Mouse (Mus musculus): ENCODE measurements around the gene Ank3. TPM values are rescaled to one million over a fixed set of nuclear protein-coding genes. Genes with fewer than 3 reads are reported as not detected.

Gene Ank3
- polyA plus RNA-seq, 1 experiment from 2014 or later = 30.6 TPM

- Histone ChIP-seq H3K4me3 (no peak overlapping the region), H3K4me1 (replicated peaks) (peaks cover 27% of the 10 kb centered on the region), H3K27me3 (no peaks in the 10 kb centered on the region), H3K27ac (no peak overlapping the region), H3K4me2 (no peak overlapping the region), H3K36me3 (no peaks in the 10 kb centered on the region), H3K9ac (no peak overlapping the region), H3K9me3 (replicated peaks) (no peaks in the 10 kb centered on the region)
- no peak for ATAC-seq (replicated peaks; ENCODE audit: insufficient number of reproducible peaks, insufficient read depth, low FRiP score, low read depth)
- WGBS = 39% methylated on average over 14 of the region's 14 CpGs
These were observed 308.5 kb downstream of the Ank3 start for GRCm38 (mm10) chr10:69706851-69707788.

DNA sequence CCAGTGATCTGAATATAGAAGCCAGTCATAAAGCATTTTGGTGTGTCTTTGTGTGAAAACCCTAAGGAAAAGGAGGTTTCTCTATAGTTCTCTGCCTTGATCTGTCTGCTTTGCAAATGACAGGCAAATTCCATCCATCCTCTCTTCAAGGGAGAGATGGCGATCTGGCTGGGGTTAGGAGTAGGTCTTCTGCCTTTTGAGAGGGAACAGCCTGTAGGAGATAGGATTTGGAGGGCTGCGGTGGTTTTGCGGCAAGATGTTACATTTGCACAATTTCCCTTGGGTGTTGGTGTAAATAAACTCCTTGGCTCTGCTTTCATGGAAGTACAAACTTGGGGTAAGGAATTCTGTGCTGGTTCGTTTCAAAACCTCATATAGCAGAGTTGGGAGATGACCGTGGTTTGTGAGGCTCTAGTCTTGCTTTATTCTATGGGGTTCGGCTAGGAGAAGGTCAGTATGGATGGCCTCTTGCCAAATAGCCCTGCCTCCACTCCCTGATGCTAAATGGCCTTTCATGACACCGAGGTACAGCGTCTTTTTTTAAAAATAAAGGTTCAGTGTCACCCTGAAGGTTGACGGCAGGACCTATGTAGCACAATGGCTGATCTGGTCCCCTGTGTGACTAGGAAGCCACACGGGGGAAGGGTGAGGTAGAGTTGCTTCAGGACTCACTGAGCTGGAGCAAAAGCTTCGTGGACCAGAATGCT is 309.4 kb downstream of the Ank3 start:
- WGBS = 71% methylated on average over 11 of the region's 11 CpGs
- peaks cover 27% of the 10 kb centered on the region for H3K4me1 ChIP-seq (replicated peaks)
- no peak overlapping the region for H3K4me2 ChIP-seq
- no peak overlapping the region for H3K9ac ChIP-seq
- H3K27me3 ChIP-seq = no peaks in the 10 kb centered on the region
- H3K27ac ChIP-seq = no peak overlapping the region
- no peaks in the 10 kb centered on the region for H3K9me3 ChIP-seq (replicated peaks)
- ATAC-seq (replicated peaks; ENCODE audit: insufficient number of reproducible peaks, insufficient read depth, low FRiP score, low read depth) = no peak
- H3K4me3 ChIP-seq = no peak overlapping the region
- no peaks in the 10 kb centered on the region for H3K36me3 ChIP-seq

- Histone ChIP-seq H3K27me3 (no peaks in the 10 kb centered on the region), H3K9me3 (replicated peaks) (no peaks in the 10 kb centered on the region), H3K4me1 (replicated peaks) (peaks cover 27% of the 10 kb centered on the region), H3K4me2 (no peak overlapping the region), H3K27ac (no peak overlapping the region), H3K9ac (no peak overlapping the region), H3K4me3 (no peak overlapping the region), H3K36me3 (no peaks in the 10 kb centered on the region)
- WGBS = 77% methylated on average over 2 of the region's 2 CpGs
- ATAC-seq (replicated peaks; ENCODE audit: insufficient number of reproducible peaks, insufficient read depth, low FRiP score, low read depth) = no peak
These were observed 311.1 kb downstream of the Ank3 start for GRCm38 (mm10) chr10:69709631-69710030.

GRCm38 (mm10) chr10:69710802-69711201 is 312.2 kb downstream of the Ank3 start:
- Histone ChIP-seq H3K27me3 (no peaks in the 10 kb centered on the region), H3K9me3 (replicated peaks) (no peaks in the 10 kb centered on the region), H3K27ac (no peak overlapping the region), H3K4me1 (replicated peaks) (peaks cover 27% of the 10 kb centered on the region), H3K36me3 (no peaks in the 10 kb centered on the region), H3K4me2 (no peak overlapping the region), H3K4me3 (no peak overlapping the region), H3K9ac (no peak overlapping the region)
- WGBS = 75% methylated on average over 5 of the region's 5 CpGs
- ATAC-seq (replicated peaks; ENCODE audit: insufficient number of reproducible peaks, insufficient read depth, low FRiP score, low read depth) = no peak

DNA sequence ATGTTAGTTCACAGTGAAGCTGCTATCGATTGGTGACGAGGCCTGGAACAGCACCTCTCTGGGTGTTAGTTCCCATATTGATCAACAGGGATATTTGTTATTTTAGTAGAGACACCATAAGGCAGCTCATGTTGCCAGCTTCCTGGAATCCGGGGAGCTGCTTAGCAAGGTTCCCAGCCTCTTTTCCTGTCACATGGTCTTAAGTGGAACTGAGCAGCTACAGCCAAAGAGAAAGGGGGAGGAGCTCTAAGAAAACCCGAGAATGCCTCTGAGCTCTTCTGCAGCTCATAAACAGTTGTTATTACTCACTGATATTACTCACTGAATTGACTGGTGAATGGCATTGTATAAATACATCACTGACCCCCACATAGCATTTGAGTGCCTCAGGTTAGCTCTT is 318.3 kb downstream of the Ank3 start:
- no peak overlapping the region for H3K27ac ChIP-seq
- no peaks in the 10 kb centered on the region for H3K36me3 ChIP-seq
- no peak for ATAC-seq (replicated peaks; ENCODE audit: insufficient number of reproducible peaks, insufficient read depth, low FRiP score, low read depth)
- 68% methylated on average over 4 of the region's 4 CpGs for WGBS
- peaks cover 8% of the 10 kb centered on the region for H3K4me1 ChIP-seq (replicated peaks)
- H3K4me2 ChIP-seq = no peak overlapping the region
- H3K9me3 ChIP-seq (replicated peaks) = no peaks in the 10 kb centered on the region
- no peak overlapping the region for H3K4me3 ChIP-seq
- no peak overlapping the region for H3K9ac ChIP-seq
- H3K27me3 ChIP-seq = no peaks in the 10 kb centered on the region

DNA sequence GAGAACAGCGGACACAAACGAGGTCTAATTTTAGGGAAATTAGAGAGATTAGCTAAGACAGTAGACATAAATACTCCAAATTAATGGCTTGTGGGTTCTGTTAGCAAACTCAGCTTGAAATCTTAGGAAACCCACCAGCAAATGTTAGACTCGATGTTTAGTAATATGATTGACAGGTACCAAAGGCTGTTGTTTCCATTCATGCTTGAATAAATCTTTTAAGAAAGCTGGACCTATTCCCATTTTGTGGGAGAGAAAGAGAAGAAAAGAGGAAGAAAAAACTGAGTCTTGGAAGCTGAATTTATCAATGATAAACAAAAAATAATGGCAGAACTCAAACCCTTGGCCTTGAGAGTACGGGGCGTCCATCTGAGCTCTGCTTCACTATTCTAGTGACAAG is 320.8 kb downstream of the Ank3 start:
- H3K4me2 ChIP-seq = no peak overlapping the region
- no peak for ATAC-seq (replicated peaks; ENCODE audit: insufficient number of reproducible peaks, insufficient read depth, low FRiP score, low read depth)

GRCm38 (mm10) chr10:69719901-69720415 is 321.4 kb downstream of the Ank3 start:
- H3K9me3 ChIP-seq (replicated peaks) = no peaks in the 10 kb centered on the region
- H3K9ac ChIP-seq = no peak overlapping the region
- no peaks in the 10 kb centered on the region for H3K36me3 ChIP-seq
- no peak overlapping the region for H3K27ac ChIP-seq
- H3K27me3 ChIP-seq = no peaks in the 10 kb centered on the region
- H3K4me1 ChIP-seq (replicated peaks) = peaks cover 8% of the 10 kb centered on the region
- ATAC-seq (replicated peaks; ENCODE audit: insufficient number of reproducible peaks, insufficient read depth, low FRiP score, low read depth) = no peak
- H3K4me2 ChIP-seq = no peak overlapping the region
- no peak overlapping the region for H3K4me3 ChIP-seq
- WGBS = 37% methylated on average over 12 of the region's 12 CpGs

More for the DNA sequence above, 320.8 kb downstream of the Ank3 start:
- Histone ChIP-seq H3K36me3 (no peaks in the 10 kb centered on the region), H3K9ac (no peak overlapping the region), H3K9me3 (replicated peaks) (no peaks in the 10 kb centered on the region), H3K27me3 (no peaks in the 10 kb centered on the region), H3K4me3 (no peak overlapping the region), H3K27ac (no peak overlapping the region), H3K4me1 (replicated peaks) (peaks cover 8% of the 10 kb centered on the region)
- WGBS = 74% methylated on average over 5 of the region's 5 CpGs

GRCm38 (mm10) chr10:69720452-69720851 is 321.9 kb downstream of the Ank3 start:
- WGBS = 87% methylated on average over 10 of the region's 10 CpGs
- no peaks in the 10 kb centered on the region for H3K36me3 ChIP-seq
- no peak overlapping the region for H3K4me2 ChIP-seq
- H3K27ac ChIP-seq = no peak overlapping the region
- no peak for ATAC-seq (replicated peaks; ENCODE audit: insufficient number of reproducible peaks, insufficient read depth, low FRiP score, low read depth)
- H3K27me3 ChIP-seq = no peaks in the 10 kb centered on the region
- no peak overlapping the region for H3K4me3 ChIP-seq
- H3K4me1 ChIP-seq (replicated peaks) = peaks cover 8% of the 10 kb centered on the region
- no peaks in the 10 kb centered on the region for H3K9me3 ChIP-seq (replicated peaks)
- no peak overlapping the region for H3K9ac ChIP-seq

DNA sequence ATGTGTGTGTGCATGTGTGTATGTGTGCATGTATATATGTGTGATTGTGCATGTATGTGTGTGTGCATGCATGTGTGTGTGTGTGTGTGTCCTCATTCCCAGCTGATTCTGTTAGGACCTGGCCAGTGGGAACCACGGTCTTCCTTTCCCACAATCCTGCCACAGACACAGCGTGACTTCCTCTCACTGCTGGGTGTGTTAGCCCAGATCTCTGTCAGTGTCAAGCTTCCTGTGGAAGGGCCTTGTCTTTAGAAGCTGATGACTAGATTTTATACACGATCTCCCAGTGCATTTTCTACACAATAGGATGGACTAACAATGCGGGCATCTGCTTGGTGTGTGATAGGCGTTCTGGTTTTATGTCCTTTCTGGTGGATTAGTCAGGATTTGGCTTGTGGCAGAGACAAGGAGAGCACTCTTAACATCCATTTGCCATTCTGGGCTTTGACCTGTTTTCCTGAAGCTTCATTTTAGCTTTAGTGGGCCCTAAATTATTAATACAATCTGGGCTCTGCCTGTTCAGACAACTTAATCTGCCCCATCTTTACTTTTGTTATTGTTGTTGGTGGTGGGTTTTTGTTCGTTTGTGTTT is 322.4 kb downstream of the Ank3 start:
- Histone ChIP-seq H3K36me3 (no peaks in the 10 kb centered on the region), H3K9me3 (replicated peaks) (no peaks in the 10 kb centered on the region), H3K4me3 (no peak overlapping the region), H3K27me3 (no peaks in the 10 kb centered on the region), H3K4me2 (no peak overlapping the region), H3K27ac (no peak overlapping the region), H3K4me1 (replicated peaks) (peaks cover 8% of the 10 kb centered on the region), H3K9ac (no peak overlapping the region)
- ATAC-seq (replicated peaks; ENCODE audit: insufficient number of reproducible peaks, insufficient read depth, low FRiP score, low read depth) = no peak
- 71% methylated on average over 6 of the region's 6 CpGs for WGBS

- H3K27ac ChIP-seq = no peak overlapping the region
- 86% methylated on average over 4 of the region's 4 CpGs for WGBS
- no peaks in the 10 kb centered on the region for H3K9me3 ChIP-seq (replicated peaks)
- H3K27me3 ChIP-seq = no peaks in the 10 kb centered on the region
- no peak for ATAC-seq (replicated peaks; ENCODE audit: insufficient number of reproducible peaks, insufficient read depth, low FRiP score, low read depth)
- no peak overlapping the region for H3K9ac ChIP-seq
- H3K36me3 ChIP-seq = no peaks in the 10 kb centered on the region
- no peak overlapping the region for H3K4me2 ChIP-seq
- H3K4me3 ChIP-seq = no peak overlapping the region
- H3K4me1 ChIP-seq (replicated peaks) = peaks cover 8% of the 10 kb centered on the region
These were observed 325.6 kb downstream of the Ank3 start for GRCm38 (mm10) chr10:69724159-69724558.

GRCm38 (mm10) chr10:69725078-69725477 is 326.5 kb downstream of the Ank3 start:
- Histone ChIP-seq H3K9me3 (replicated peaks) (no peaks in the 10 kb centered on the region), H3K27ac (no peak overlapping the region), H3K36me3 (no peaks in the 10 kb centered on the region), H3K27me3 (no peaks in the 10 kb centered on the region), H3K9ac (no peak overlapping the region), H3K4me2 (no peak overlapping the region), H3K4me3 (no peak overlapping the region), H3K4me1 (replicated peaks) (peaks cover 2% of the 10 kb centered on the region)
- ATAC-seq (replicated peaks; ENCODE audit: insufficient number of reproducible peaks, insufficient read depth, low FRiP score, low read depth) = no peak
- 89% methylated on average over 14 of the region's 14 CpGs for WGBS

Measured in heart, embryonic 15.5 days (tissue).